In genomic region chr9:67631741-67632243, GRCm38 (mm10) we compare ENCODE assay signal across 9 mouse cellular contexts.
DNase-seq lines count a peak whose midpoint lies in the region; ATAC-seq and TF ChIP-seq lines count a peak whose summit lies in the region.
"Had no signal": no experiment of that assay in that cellular context is flagged by ENCODE, and none has a peak within 500 bp of the region (broad histone marks: within the 10 kb centered on the region; RNA-seq: fewer than 3 reads in every experiment).

No protein-coding gene starts in this region.

- ATAC-seq in heart, embryonic 16.5 days (replicated peaks; ENCODE audit: extremely low read depth, insufficient read depth, low FRiP score): peak; percentile 16; the same call in 1 of the 2 replicates
- peak; percentile 58 for ATAC-seq in liver, embryonic 16.5 days (ENCODE audit: low read depth)

- H3K27me3 ChIP-seq in heart, embryonic 16.5 days (ENCODE audit: control insufficient read depth, insufficient read depth, low read length): no peaks in the 10 kb centered on the region
- peaks cover 35% of the 10 kb centered on the region for H3K27me3 ChIP-seq in liver, embryonic 16.5 days (ENCODE audit: control insufficient read depth, insufficient read depth, low read depth, low read length)

- H3K36me3 ChIP-seq in ES-E14 (ENCODE audit: control insufficient read depth, insufficient read depth, low read length, poor library complexity, severe bottlenecking): no peaks in the 10 kb centered on the region
- no peaks in the 10 kb centered on the region for H3K36me3 ChIP-seq in heart, embryonic 16.5 days (ENCODE audit: control insufficient read depth, insufficient read depth)
- no peaks in the 10 kb centered on the region for H3K36me3 ChIP-seq in liver, embryonic 16.5 days (ENCODE audit: control insufficient read depth, insufficient read depth)

- intact Hi-C loops in heart, postnatal 25 days (cut with DNase I): loop anchor here (5.0 kb wide), 1 partner anchor 84 kb away; no protein-coding TSS in a partner anchor

- 4% methylated on average over 6 of the region's 6 CpGs for WGBS in heart, embryonic 16.5 days
- WGBS in liver, embryonic 16.5 days (ENCODE audit: insufficient replicate concordance): 7% methylated on average over 6 of the region's 6 CpGs

- H3K27ac ChIP-seq in ES-E14 (ENCODE audit: insufficient read depth, low read depth, low read length, poor library complexity, severe bottlenecking): no peak overlapping the region
- H3K27ac ChIP-seq in heart, embryonic 16.5 days (ENCODE audit: low read length): peak overlapping the region; percentile 87
- no peak overlapping the region for H3K27ac ChIP-seq in liver, embryonic 16.5 days (ENCODE audit: low read length)

- H3K9ac ChIP-seq in ES-E14 (ENCODE audit: insufficient read depth, low read depth, low read length, poor library complexity, severe bottlenecking): 0 out of 2 replicates have a peak overlapping the region, but pooled peaks have one; percentile 65
- peak overlapping the region; percentile 95 for H3K9ac ChIP-seq in heart, embryonic 16.5 days (ENCODE audit: low read length)
- H3K9ac ChIP-seq in liver, embryonic 16.5 days (ENCODE audit: low read depth, low read length): no peak overlapping the region

- peaks cover 4% of the 10 kb centered on the region in 2 experiments; a peak in 2 of 4 replicates for H3K4me1 ChIP-seq in ES-E14 (ENCODE audit: control insufficient read depth in 2 of 2, insufficient read depth in 2 of 2, low read length in 2 of 2, poor library complexity in 1 of 2)
- peaks cover 36% of the 10 kb centered on the region for H3K4me1 ChIP-seq in heart, embryonic 16.5 days (ENCODE audit: control insufficient read depth, insufficient read depth, low read length)
- no peaks in the 10 kb centered on the region; the same call in 1 of the 2 replicates for H3K4me1 ChIP-seq in liver, embryonic 16.5 days (ENCODE audit: control insufficient read depth, low read depth, low read length)

- peak; percentile 64 for DNase-seq in heart, adult 11 months
- no peak for DNase-seq in heart, postnatal 25 days (ENCODE audit: low spot score)
- DNase-seq in ES-E14 (ENCODE audit: low read depth, low spot score): no peak
- DNase-seq in spleen, postnatal 4 days (ENCODE audit: low spot score in 2 of 2): no peak
- DNase-seq in right cerebral cortex, adult 18-20 months: no peak
- DNase-seq in gastrocnemius, postnatal 4 days (ENCODE audit: low spot score in 2 of 2): no peak
- DNase-seq: B cell, adult 2 months had no signal

- H3K9me3 ChIP-seq in ES-E14 (ENCODE audit: control insufficient read depth, insufficient read depth, low read depth, low read length): no peaks in the 10 kb centered on the region
- H3K9me3 ChIP-seq in heart, embryonic 16.5 days (replicated peaks; ENCODE audit: control insufficient read depth, low read length): no peaks in the 10 kb centered on the region
- no peaks in the 10 kb centered on the region for H3K9me3 ChIP-seq in liver, embryonic 16.5 days (replicated peaks; ENCODE audit: control insufficient read depth, low read length)

- in situ Hi-C loops in ES-E14 (cut with MboI; ENCODE audit: low sequenced_read_pairs in 2 of 2, unreplicated experiment in 2 of 2): no loop called here

- peak overlapping the region; percentile 74 for H3K4me2 ChIP-seq in heart, embryonic 16.5 days (ENCODE audit: low read depth, low read length)
- H3K4me2 ChIP-seq in liver, embryonic 16.5 days (ENCODE audit: low read depth, low read length): peak overlapping the region; percentile 61

- peak overlapping the region; percentile 85 to 92 for H3K4me3 ChIP-seq in ES-E14 (ENCODE audit: insufficient read depth in 1 of 2, low read depth in 1 of 2, low read length in 2 of 2, poor library complexity in 1 of 2, severe bottlenecking in 1 of 2)
- H3K4me3 ChIP-seq in heart, embryonic 16.5 days (ENCODE audit: low read length): peak overlapping the region; percentile 94
- peak overlapping the region; percentile 66 for H3K4me3 ChIP-seq in liver, embryonic 16.5 days (ENCODE audit: low read depth, low read length)

TF ChIP-seq in ES-E14, 5 proteins besides CTCF, POLR2A, EP300 and RAD21:
- TF ChIP-seq ZC3H11A (IDR thresholded peaks at IDR 0.05; ENCODE audit: borderline replicate concordance, low read depth, low read length) (no peak), ZNF384 (IDR thresholded peaks at IDR 0.05; ENCODE audit: low read depth, low read length) (no peak), MAFK (IDR thresholded peaks at IDR 0.05; ENCODE audit: insufficient read depth, low read depth, low read length) (no peak), HCFC1 (IDR thresholded peaks at IDR 0.05; ENCODE audit: borderline replicate concordance, insufficient read depth, low read length) (no peak), CHD2 (IDR thresholded peaks at IDR 0.05; ENCODE audit: low read depth, low read length) (no peak)
